Mouse (Mus musculus) intestine, embryonic 16.5 days (tissue): Measurements from ENCODE around the gene Phc2. TPM values are rescaled to one million over a fixed set of nuclear protein-coding genes. Genes with fewer than 3 reads are reported as not detected.

Source experiments
- ATAC-seq: fragments of 200-750 bp; cut with Nextera tagmentation; 2 replicates; pipeline ENCODE4 v1.8.0; 2017; ENCODE audit warnings: moderate TSS enrichment, moderate library complexity
- H3K27ac ChIP-seq: fragments of 300-500 bp; sonication (generic); 2 replicates; pipeline ENCODE4 v1.5.1; 2014; ENCODE audit warnings: mild to moderate bottlenecking, low read length
- H3K27me3 ChIP-seq: fragments of 300-500 bp; sonication (generic); replicated peaks from 2 replicates; pipeline ENCODE4 v1.6.1; 2014; ENCODE audit warnings: low read length, control low read depth, mixed read lengths; ENCODE audit not compliant: control insufficient read depth, insufficient read depth
- H3K36me3 ChIP-seq: fragments of 300-500 bp; sonication (generic); 2 replicates; pipeline ENCODE4 v1.6.1; 2014; ENCODE audit warnings: low read length, control low read depth; ENCODE audit not compliant: control insufficient read depth, insufficient read depth
- H3K4me1 ChIP-seq: fragments of 300-500 bp; sonication (generic); 2 replicates; pipeline ENCODE4 v1.6.1; 2014; ENCODE audit warnings: low read length, control low read depth, mixed read lengths; ENCODE audit not compliant: control insufficient read depth, insufficient read depth
- H3K4me2 ChIP-seq: fragments of 300-500 bp; sonication (generic); 2 replicates; pipeline ENCODE4 v1.6.1; 2014; ENCODE audit warnings: low read depth, low read length, control low read depth
- H3K4me3 ChIP-seq: fragments of 300-500 bp; sonication (generic); 2 replicates; pipeline ENCODE4 v1.5.1; 2014; ENCODE audit warnings: mild to moderate bottlenecking, low read length
- H3K9ac ChIP-seq: fragments of 300-500 bp; sonication (generic); 2 replicates; pipeline ENCODE4 v1.6.1; 2014; ENCODE audit warnings: low read depth, low read length
- H3K9me3 ChIP-seq: fragments of 300-500 bp; sonication (generic); 2 replicates; pipeline ENCODE4 v1.6.1; 2016; ENCODE audit warnings: low read length, control low read depth; ENCODE audit not compliant: control insufficient read depth
- WGBS: fragments of 180-500 bp; shearing (Covaris S2); extraction: QIAGEN DNeasy Blood & Tissue Kit; methylation state at CpG from one replicate; pipeline ENCODE4 v1.1.7; 2014; 5-methylcytosine and 5-hydroxymethylcytosine counted together
- polyA plus RNA-seq: library from polyadenylated mRNA; unstranded; fragments of >200 nt; fragmentation: Nextera tagmentation; extraction: Ambion mirVana; gene quantifications from 2 replicates; pipeline ENCODE4 v1.2.1, GENCODE M21; 2015

Gene Phc2
- polyA plus RNA-seq, 1 experiment from 2014 or later = 9.9 TPM

DNA sequence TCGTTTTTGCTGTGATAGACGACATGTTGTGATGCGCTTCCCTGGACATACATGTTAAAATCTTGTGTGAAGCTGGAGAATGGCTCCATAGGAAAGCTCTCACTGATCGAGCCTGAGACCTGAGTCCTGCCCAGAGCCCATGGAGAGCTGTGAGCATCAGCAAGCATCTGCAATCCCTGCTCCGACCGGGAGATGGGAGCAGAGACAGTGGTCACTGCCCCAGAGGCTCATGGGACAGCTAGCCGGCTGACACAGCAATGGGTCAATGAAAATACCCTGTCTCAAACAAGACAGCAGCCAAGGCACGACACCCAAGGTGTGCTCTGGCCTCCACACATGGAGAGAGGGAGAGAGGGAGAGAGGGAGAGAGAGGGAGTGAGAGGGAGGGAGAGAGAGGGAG is 26.6 kb downstream of the Phc2 start:
- Histone ChIP-seq H3K27ac (no peak overlapping the region), H3K36me3 (no peaks in the 10 kb centered on the region), H3K9me3 (no peaks in the 10 kb centered on the region), H3K4me1 (peaks cover 4% of the 10 kb centered on the region; the same call in 1 of the 2 replicates), H3K9ac (no peak overlapping the region), H3K27me3 (no peaks in the 10 kb centered on the region), H3K4me3 (no peak overlapping the region), H3K4me2 (no peak overlapping the region)
- 57% methylated on average over 8 of the region's 8 CpGs for WGBS
- no peak for ATAC-seq

- H3K4me3 ChIP-seq = no peak overlapping the region
- ATAC-seq = no peak
- H3K9me3 ChIP-seq = no peaks in the 10 kb centered on the region
- no peaks in the 10 kb centered on the region for H3K27me3 ChIP-seq
- H3K36me3 ChIP-seq = no peaks in the 10 kb centered on the region
- no peak overlapping the region for H3K4me2 ChIP-seq
- H3K27ac ChIP-seq = no peak overlapping the region
- no peak overlapping the region for H3K9ac ChIP-seq
- H3K4me1 ChIP-seq = peaks cover 4% of the 10 kb centered on the region; the same call in 1 of the 2 replicates
- WGBS = 91% methylated on average over 13 of the region's 13 CpGs
Observed at GRCm38 (mm10) chr4:128682281-128682680, 27.8 kb downstream of the Phc2 start.

GRCm38 (mm10) chr4:128683706-128684105 is 29.2 kb downstream of the Phc2 start:
- no peaks in the 10 kb centered on the region for H3K27me3 ChIP-seq
- no peak for ATAC-seq
- H3K27ac ChIP-seq = no peak overlapping the region
- no peak overlapping the region for H3K9ac ChIP-seq
- 46% methylated on average over 3 of the region's 3 CpGs for WGBS
- 0 out of 2 replicates have a peak, but pooled peaks cover 3% of the 10 kb centered on the region for H3K9me3 ChIP-seq
- H3K4me2 ChIP-seq = no peak overlapping the region
- H3K4me1 ChIP-seq = peaks cover 3% of the 10 kb centered on the region
- no peaks in the 10 kb centered on the region for H3K36me3 ChIP-seq
- H3K4me3 ChIP-seq = no peak overlapping the region

DNA sequence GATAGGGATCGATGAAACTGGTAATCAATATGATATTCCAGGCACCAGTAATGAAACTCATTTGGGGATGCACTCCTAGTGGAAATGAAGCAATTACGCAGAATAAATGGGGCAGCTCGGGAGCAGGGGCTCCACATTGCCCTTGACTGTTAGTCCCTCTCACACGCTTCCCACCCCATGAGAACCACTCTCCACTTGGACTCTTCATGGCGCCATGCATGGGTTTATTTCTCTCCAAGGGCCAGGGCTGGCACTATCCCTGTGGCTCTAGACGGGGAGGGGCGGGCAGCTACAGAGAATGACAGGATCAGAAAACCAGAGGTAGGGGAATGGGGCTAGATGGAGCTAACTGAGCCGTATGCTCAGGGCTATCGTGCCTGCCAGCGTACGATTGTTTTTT is 29.6 kb downstream of the Phc2 start:
- H3K4me3 ChIP-seq = no peak overlapping the region
- ATAC-seq = no peak
- no peaks in the 10 kb centered on the region for H3K36me3 ChIP-seq
- H3K9me3 ChIP-seq = 0 out of 2 replicates have a peak, but pooled peaks cover 3% of the 10 kb centered on the region
- H3K27me3 ChIP-seq = no peaks in the 10 kb centered on the region
- H3K9ac ChIP-seq = no peak overlapping the region
- H3K4me1 ChIP-seq = peaks cover 1% of the 10 kb centered on the region
- H3K27ac ChIP-seq = no peak overlapping the region
- 87% methylated on average over 11 of the region's 11 CpGs for WGBS
- H3K4me2 ChIP-seq = no peak overlapping the region

GRCm38 (mm10) chr4:128688513-128688913 is 34.0 kb downstream of the Phc2 start:
- 0 out of 2 replicates have a peak, but pooled peaks cover 3% of the 10 kb centered on the region for H3K9me3 ChIP-seq
- 23% methylated on average over 6 of the region's 6 CpGs for WGBS
- no peak overlapping the region for H3K4me2 ChIP-seq
- H3K27me3 ChIP-seq = no peaks in the 10 kb centered on the region
- no peak overlapping the region for H3K9ac ChIP-seq
- H3K4me3 ChIP-seq = no peak overlapping the region
- H3K36me3 ChIP-seq = no peaks in the 10 kb centered on the region
- H3K4me1 ChIP-seq = peaks cover 22% of the 10 kb centered on the region
- peak overlapping the region; percentile 29; the same call in 1 of the 2 replicates for H3K27ac ChIP-seq
- peak; percentile 24; the same call in 1 of the 2 replicates for ATAC-seq

DNA sequence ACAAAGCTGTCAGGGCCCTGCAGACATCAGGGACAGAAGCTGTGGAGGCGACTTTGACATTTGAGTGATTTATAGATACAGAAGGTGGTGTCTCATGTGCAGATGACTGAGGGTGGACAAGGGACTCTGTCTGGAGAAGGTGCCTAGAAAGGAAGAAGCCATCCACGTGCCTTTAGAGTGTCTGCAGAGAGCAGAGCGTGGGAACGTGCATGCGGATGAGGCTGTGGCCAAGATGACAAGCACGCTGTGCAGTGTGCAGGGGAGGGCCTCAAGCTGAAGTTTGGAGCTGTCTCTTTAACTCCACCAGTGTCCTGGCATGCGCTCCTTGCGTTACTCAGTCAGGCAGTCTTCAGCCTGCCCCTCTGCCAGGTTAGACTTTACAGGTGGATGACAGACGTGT is 34.5 kb downstream of the Phc2 start:
- ATAC-seq = peak; percentile 63; the same call in 1 of the 2 replicates
- Histone ChIP-seq H3K27me3 (no peaks in the 10 kb centered on the region), H3K27ac (0 out of 2 replicates have a peak overlapping the region, but pooled peaks have one; percentile 29), H3K4me3 (no peak overlapping the region), H3K9ac (no peak overlapping the region), H3K9me3 (0 out of 2 replicates have a peak, but pooled peaks cover 3% of the 10 kb centered on the region), H3K4me1 (peaks cover 22% of the 10 kb centered on the region), H3K36me3 (no peaks in the 10 kb centered on the region), H3K4me2 (no peak overlapping the region)
- WGBS = 42% methylated on average over 9 of the region's 9 CpGs

DNA sequence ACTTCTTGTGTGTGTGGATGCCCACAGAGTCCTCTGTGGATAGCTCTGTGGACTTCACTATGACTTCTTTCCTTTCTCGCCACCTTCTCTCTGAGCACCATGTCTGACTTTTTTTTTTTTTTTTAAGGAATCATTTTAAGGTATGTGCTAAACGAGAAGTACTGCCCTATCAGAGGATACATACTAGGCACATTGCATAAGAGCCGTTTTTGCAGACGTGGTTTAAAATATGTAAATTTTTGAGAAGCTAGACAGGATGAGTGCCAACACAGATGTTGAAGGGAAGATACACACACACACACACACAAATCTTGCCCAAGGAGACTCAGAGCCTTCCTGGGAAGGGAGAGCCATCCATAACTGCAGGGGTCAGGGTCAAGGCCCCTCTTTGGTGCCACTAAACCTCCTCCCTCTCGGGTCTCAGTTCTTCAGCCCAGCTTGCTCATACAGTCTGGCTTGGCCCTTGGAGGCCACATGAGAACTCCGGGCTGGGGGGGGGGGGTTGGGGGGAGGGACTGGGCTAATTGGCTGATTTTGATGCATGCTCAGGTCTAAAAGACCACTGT is 35.3 kb downstream of the Phc2 start:
- H3K4me2 ChIP-seq = no peak overlapping the region
- H3K4me1 ChIP-seq = peaks cover 22% of the 10 kb centered on the region
- no peak for ATAC-seq
- 55% methylated on average over 6 of the region's 6 CpGs for WGBS
- H3K36me3 ChIP-seq = no peaks in the 10 kb centered on the region
- no peak overlapping the region for H3K27ac ChIP-seq
- H3K27me3 ChIP-seq = no peaks in the 10 kb centered on the region
- H3K9ac ChIP-seq = no peak overlapping the region
- 0 out of 2 replicates have a peak, but pooled peaks cover 3% of the 10 kb centered on the region for H3K9me3 ChIP-seq
- H3K4me3 ChIP-seq = no peak overlapping the region

GRCm38 (mm10) chr4:128691195-128691594 is 36.7 kb downstream of the Phc2 start:
- H3K36me3 ChIP-seq = no peaks in the 10 kb centered on the region
- ATAC-seq = no peak
- H3K27me3 ChIP-seq = no peaks in the 10 kb centered on the region
- 68% methylated on average over 4 of the region's 4 CpGs for WGBS
- H3K27ac ChIP-seq = peak overlapping the region; percentile 42; the same call in 1 of the 2 replicates
- H3K4me3 ChIP-seq = no peak overlapping the region
- peaks cover 24% of the 10 kb centered on the region for H3K4me1 ChIP-seq
- 0 out of 2 replicates have a peak, but pooled peaks cover 3% of the 10 kb centered on the region for H3K9me3 ChIP-seq
- no peak overlapping the region for H3K4me2 ChIP-seq
- no peak overlapping the region for H3K9ac ChIP-seq

DNA sequence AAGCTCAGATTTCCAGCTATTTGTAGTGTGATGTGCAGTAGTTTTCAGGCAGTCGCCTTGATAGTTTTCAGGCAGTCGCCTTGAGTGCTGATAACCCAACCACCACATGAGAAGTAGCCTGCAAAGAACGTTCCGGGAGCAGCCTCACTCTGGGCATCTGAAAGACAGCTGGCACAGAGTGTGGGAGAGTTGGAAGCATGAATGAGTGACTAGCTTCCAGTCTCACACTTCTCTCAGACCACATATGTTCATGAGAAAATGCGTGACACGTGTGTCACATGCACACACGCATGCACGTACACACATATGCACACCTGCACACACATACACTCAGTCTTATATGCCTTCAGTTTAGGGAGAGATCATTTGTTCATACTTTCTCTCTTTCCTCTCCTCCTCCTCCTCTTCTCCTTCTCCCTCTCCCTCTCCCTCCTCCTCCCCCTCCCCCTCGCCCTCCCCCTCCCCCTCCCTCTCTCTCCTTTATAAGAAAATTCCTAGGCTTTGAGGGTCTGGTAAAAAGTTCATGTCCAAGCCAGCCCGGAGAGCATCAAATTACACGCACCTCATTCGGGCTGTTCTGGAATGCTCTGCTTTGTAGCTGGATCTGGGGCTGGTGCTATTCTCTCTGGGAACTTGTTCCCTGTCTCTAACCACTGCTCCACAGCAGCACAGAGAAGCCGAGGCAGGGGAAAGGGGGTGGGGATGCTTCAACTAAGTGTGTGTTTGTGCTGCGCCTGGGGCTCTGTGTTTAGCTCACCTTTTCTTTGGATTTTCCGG is 37.8 kb downstream of the Phc2 start:
- WGBS = 58% methylated on average over 15 of the region's 15 CpGs
- Histone ChIP-seq H3K4me1 (peaks cover 26% of the 10 kb centered on the region), H3K4me2 (no peak overlapping the region), H3K4me3 (no peak overlapping the region), H3K9me3 (0 out of 2 replicates have a peak, but pooled peaks cover 3% of the 10 kb centered on the region), H3K27ac (peak overlapping the region; percentile 29), H3K27me3 (no peaks in the 10 kb centered on the region), H3K36me3 (no peaks in the 10 kb centered on the region), H3K9ac (no peak overlapping the region)
- ATAC-seq = no peak
